Mouse (Mus musculus): Measurements from ENCODE around the gene Hist1h3a. TPM values are rescaled to one million over a fixed set of nuclear protein-coding genes. Genes with fewer than 3 reads are reported as not detected.
"Not testable (repeated sequence)": the region's sequence is repeated elsewhere in the genome, so short reads cannot be mapped to it uniquely, and the experiment has no call there.

Hist1h3a gene
- polyA plus RNA-seq, 1 experiment from 2014 or later, result 1.2 TPM

- 14% methylated on average over 1 of the region's 1 CpGs for WGBS
- Histone ChIP-seq H3K4me1 (ENCODE audit: control insufficient read depth, insufficient read depth, low read depth, low read length) (no peaks in the 10 kb centered on the region), H3K9me3 (ENCODE audit: control insufficient read depth, low read length) (no peaks in the 10 kb centered on the region), H3K9ac (ENCODE audit: low read depth, low read length) (no peak overlapping the region), H3K27me3 (replicated peaks; ENCODE audit: control insufficient read depth, insufficient read depth, low read length) (no peaks in the 10 kb centered on the region), H3K36me3 (ENCODE audit: control insufficient read depth, insufficient read depth, low read length) (no peaks in the 10 kb centered on the region), H3K4me3 (ENCODE audit: low read length) (no peak overlapping the region), H3K4me2 (ENCODE audit: low read length) (no peak overlapping the region), H3K27ac (ENCODE audit: low read depth, low read length) (no peak overlapping the region)
- no peak for ATAC-seq
Measured at GRCm38 (mm10) chr13:23725213-23725612, 37.0 kb downstream of the Hist1h3a start.

- H3K4me2 ChIP-seq (ENCODE audit: low read length), result no peak overlapping the region
- H3K9ac ChIP-seq (ENCODE audit: low read depth, low read length), result no peak overlapping the region
- H3K4me3 ChIP-seq (ENCODE audit: low read length), result no peak overlapping the region
- no peaks in the 10 kb centered on the region for H3K36me3 ChIP-seq (ENCODE audit: control insufficient read depth, insufficient read depth, low read length)
- no peak for ATAC-seq
- H3K4me1 ChIP-seq (ENCODE audit: control insufficient read depth, insufficient read depth, low read depth, low read length), result no peaks in the 10 kb centered on the region
- H3K27me3 ChIP-seq (replicated peaks; ENCODE audit: control insufficient read depth, insufficient read depth, low read length), result no peaks in the 10 kb centered on the region
- 78% methylated on average over 4 of the region's 4 CpGs for WGBS
- H3K9me3 ChIP-seq (ENCODE audit: control insufficient read depth, low read length), result no peaks in the 10 kb centered on the region
- H3K27ac ChIP-seq (ENCODE audit: low read depth, low read length), result no peak overlapping the region
Measured at GRCm38 (mm10) chr13:23724239-23724638, 37.9 kb downstream of the Hist1h3a start.

GRCm38 (mm10) chr13:23717593-23718245 is 44.5 kb downstream of the Hist1h3a start:
- not testable (repeated sequence) for H3K27me3 ChIP-seq (replicated peaks; ENCODE audit: control insufficient read depth, insufficient read depth, low read length); H3K36me3 ChIP-seq (ENCODE audit: control insufficient read depth, insufficient read depth, low read length); ATAC-seq; H3K9me3 ChIP-seq (ENCODE audit: control insufficient read depth, low read length); H3K9ac ChIP-seq (ENCODE audit: low read depth, low read length); H3K27ac ChIP-seq (ENCODE audit: low read depth, low read length); H3K4me1 ChIP-seq (ENCODE audit: control insufficient read depth, insufficient read depth, low read depth, low read length); H3K4me3 ChIP-seq (ENCODE audit: low read length); H3K4me2 ChIP-seq (ENCODE audit: low read length)
- WGBS, result 11% methylated on average over 2 of the region's 2 CpGs

- H3K9me3 ChIP-seq (ENCODE audit: control insufficient read depth, low read length), result no peaks in the 10 kb centered on the region
- no peak overlapping the region for H3K4me3 ChIP-seq (ENCODE audit: low read length)
- H3K27me3 ChIP-seq (replicated peaks; ENCODE audit: control insufficient read depth, insufficient read depth, low read length), result no peaks in the 10 kb centered on the region
- H3K9ac ChIP-seq (ENCODE audit: low read depth, low read length), result no peak overlapping the region
- no peak overlapping the region for H3K4me2 ChIP-seq (ENCODE audit: low read length)
- no peaks in the 10 kb centered on the region for H3K36me3 ChIP-seq (ENCODE audit: control insufficient read depth, insufficient read depth, low read length)
- WGBS, result 56% methylated on average over 11 of the region's 11 CpGs
- ATAC-seq, result no peak
- no peaks in the 10 kb centered on the region for H3K4me1 ChIP-seq (ENCODE audit: control insufficient read depth, insufficient read depth, low read depth, low read length)
- H3K27ac ChIP-seq (ENCODE audit: low read depth, low read length), result no peak overlapping the region
Measured at GRCm38 (mm10) chr13:23717176-23717575, 45.0 kb downstream of the Hist1h3a start.

- Histone ChIP-seq H3K4me2 (ENCODE audit: low read length) (no peak overlapping the region), H3K36me3 (ENCODE audit: control insufficient read depth, insufficient read depth, low read length) (no peaks in the 10 kb centered on the region), H3K9ac (ENCODE audit: low read depth, low read length) (no peak overlapping the region), H3K4me3 (ENCODE audit: low read length) (no peak overlapping the region), H3K27me3 (replicated peaks; ENCODE audit: control insufficient read depth, insufficient read depth, low read length) (no peaks in the 10 kb centered on the region), H3K4me1 (ENCODE audit: control insufficient read depth, insufficient read depth, low read depth, low read length) (no peaks in the 10 kb centered on the region), H3K27ac (ENCODE audit: low read depth, low read length) (no peak overlapping the region), H3K9me3 (ENCODE audit: control insufficient read depth, low read length) (no peaks in the 10 kb centered on the region)
- 88% methylated on average over 5 of the region's 5 CpGs for WGBS
- no peak for ATAC-seq
Measured at GRCm38 (mm10) chr13:23716261-23717042, 45.7 kb downstream of the Hist1h3a start.

Small RNA genes lying within 50 kb of the gene (microRNA-seq; reads per million reads assigned to microRNA genes)
- not detected for gene Gm44314
- not detected for gene Gm44484

Other genes with a start within 250 kb of the Hist1h3a start
- 2.6 and 2.7 TPM in 2 replicates for gene Hist1h4h, start 231.3 kb downstream of the Hist1h3a start, polyA plus RNA-seq (2015; fragmentation: Nextera tagmentation; extraction: Ambion mirVana)
- gene Hist1h2af, start 228.5 kb downstream of the Hist1h3a start, polyA plus RNA-seq (2015; fragmentation: Nextera tagmentation; extraction: Ambion mirVana), result not detected in 2 replicates
- gene Hist1h3g, start 227.0 kb downstream of the Hist1h3a start, polyA plus RNA-seq (2015; fragmentation: Nextera tagmentation; extraction: Ambion mirVana), result 0.66 TPM in 1 of 2 replicates, not detected in the other
- 0.16 and 0.29 TPM in 2 replicates for gene Hist1h2bh, start 219.0 kb downstream of the Hist1h3a start, polyA plus RNA-seq (2015; fragmentation: Nextera tagmentation; extraction: Ambion mirVana)
- gene Hist1h3f, start 218.3 kb downstream of the Hist1h3a start, polyA plus RNA-seq (2015; fragmentation: Nextera tagmentation; extraction: Ambion mirVana), result not detected in 2 replicates
- gene Hist1h4f, start 210.7 kb downstream of the Hist1h3a start, polyA plus RNA-seq (2015; fragmentation: Nextera tagmentation; extraction: Ambion mirVana), result 0.59 TPM in 1 of 2 replicates, not detected in the other
- gene Hist1h1d, start 209.1 kb downstream of the Hist1h3a start, polyA plus RNA-seq (2015; fragmentation: Nextera tagmentation; extraction: Ambion mirVana), result 0.07 and 0.10 TPM in 2 replicates
- 0.85 and 0.97 TPM in 2 replicates for gene Hist1h3e, start 200.0 kb downstream of the Hist1h3a start, polyA plus RNA-seq (2015; fragmentation: Nextera tagmentation; extraction: Ambion mirVana)
- gene Hist1h2ae, start 191.2 kb downstream of the Hist1h3a start, polyA plus RNA-seq (2015; fragmentation: Nextera tagmentation; extraction: Ambion mirVana), result 9.4 and 14.5 TPM in 2 replicates
- 0.79 and 1.4 TPM in 2 replicates for gene Hist1h2bg, start 191.0 kb downstream of the Hist1h3a start, polyA plus RNA-seq (2015; fragmentation: Nextera tagmentation; extraction: Ambion mirVana)
- 0.44 and 0.67 TPM in 2 replicates for gene Hist1h2bf, start 188.2 kb downstream of the Hist1h3a start, polyA plus RNA-seq (2015; fragmentation: Nextera tagmentation; extraction: Ambion mirVana)
- gene Hist1h2ad, start 188.0 kb downstream of the Hist1h3a start, polyA plus RNA-seq (2015; fragmentation: Nextera tagmentation; extraction: Ambion mirVana), result 0.57 and 1.3 TPM in 2 replicates
- 0.85 and 1.3 TPM in 2 replicates for gene Hist1h3d, start 186.6 kb downstream of the Hist1h3a start, polyA plus RNA-seq (2015; fragmentation: Nextera tagmentation; extraction: Ambion mirVana)
- gene Hist1h4d, start 180.8 kb downstream of the Hist1h3a start, polyA plus RNA-seq (2015; fragmentation: Nextera tagmentation; extraction: Ambion mirVana), result 27.6 and 30.0 TPM in 2 replicates
- gene Hist1h2be, start 141.3 kb downstream of the Hist1h3a start, polyA plus RNA-seq (2015; fragmentation: Nextera tagmentation; extraction: Ambion mirVana), result 1.0 and 1.1 TPM in 2 replicates
- gene Hist1h1e, start 139.8 kb downstream of the Hist1h3a start, polyA plus RNA-seq (2015; fragmentation: Nextera tagmentation; extraction: Ambion mirVana), result 4.0 and 5.0 TPM in 2 replicates
- gene Hist1h2ac, start 78.4 kb downstream of the Hist1h3a start, polyA plus RNA-seq (2015; fragmentation: Nextera tagmentation; extraction: Ambion mirVana), result 0.26 and 0.30 TPM in 2 replicates
- 20.4 and 24.8 TPM in 2 replicates for gene Hist1h2bc, start 78.2 kb downstream of the Hist1h3a start, polyA plus RNA-seq (2015; fragmentation: Nextera tagmentation; extraction: Ambion mirVana)
- not detected in 2 replicates for gene Hist1h1t, start 66.6 kb downstream of the Hist1h3a start, polyA plus RNA-seq (2015; fragmentation: Nextera tagmentation; extraction: Ambion mirVana)
- gene Hist1h4c, start 63.9 kb downstream of the Hist1h3a start, polyA plus RNA-seq (2015; fragmentation: Nextera tagmentation; extraction: Ambion mirVana), result 2.0 and 2.5 TPM in 2 replicates
- gene Hfe, start 51.5 kb downstream of the Hist1h3a start, polyA plus RNA-seq (2015; fragmentation: Nextera tagmentation; extraction: Ambion mirVana), result 5.4 and 6.7 TPM in 2 replicates
- gene Hist1h1c, start 23.6 kb downstream of the Hist1h3a start, polyA plus RNA-seq (2015; fragmentation: Nextera tagmentation; extraction: Ambion mirVana), result 8.6 and 10.8 TPM in 2 replicates
- 0.70 and 1.2 TPM in 2 replicates for gene Hist1h3c, start 16.8 kb downstream of the Hist1h3a start, polyA plus RNA-seq (2015; fragmentation: Nextera tagmentation; extraction: Ambion mirVana)
- 0.49 and 0.66 TPM in 2 replicates for gene Hist1h2bb, start 15.7 kb downstream of the Hist1h3a start, polyA plus RNA-seq (2015; fragmentation: Nextera tagmentation; extraction: Ambion mirVana)
- gene Hist1h2ab, start 11.3 kb downstream of the Hist1h3a start, polyA plus RNA-seq (2015; fragmentation: Nextera tagmentation; extraction: Ambion mirVana), result 3.7 and 6.8 TPM in 2 replicates
- 1.7 and 2.7 TPM in 2 replicates for gene Hist1h3b, start 10.1 kb downstream of the Hist1h3a start, polyA plus RNA-seq (2015; fragmentation: Nextera tagmentation; extraction: Ambion mirVana)
- 1.1 TPM in 1 of 2 replicates, not detected in the other for gene Hist1h4b, start 5.4 kb downstream of the Hist1h3a start, polyA plus RNA-seq (2015; fragmentation: Nextera tagmentation; extraction: Ambion mirVana)
- gene Hist1h4a, start 1.2 kb downstream of the Hist1h3a start, polyA plus RNA-seq (2015; fragmentation: Nextera tagmentation; extraction: Ambion mirVana), result not detected in 2 replicates
- 0.44 TPM in 1 of 2 replicates, not detected in the other for gene Hist1h1a, start 1.3 kb upstream of the Hist1h3a start, polyA plus RNA-seq (2015; fragmentation: Nextera tagmentation; extraction: Ambion mirVana)
- gene Trim38, start 7.5 kb upstream of the Hist1h3a start, polyA plus RNA-seq (2015; fragmentation: Nextera tagmentation; extraction: Ambion mirVana), result 0.07 TPM in 1 of 2 replicates, not detected in the other
- not detected in 2 replicates for gene Slc17a2, start 44.6 kb upstream of the Hist1h3a start, polyA plus RNA-seq (2015; fragmentation: Nextera tagmentation; extraction: Ambion mirVana)
- gene Slc17a3, start 77.0 kb upstream of the Hist1h3a start, polyA plus RNA-seq (2015; fragmentation: Nextera tagmentation; extraction: Ambion mirVana), result not detected in 2 replicates
- gene Slc17a1, start 105.4 kb upstream of the Hist1h3a start, polyA plus RNA-seq (2015; fragmentation: Nextera tagmentation; extraction: Ambion mirVana), result not detected in 2 replicates
- gene Slc17a4, start 152.6 kb upstream of the Hist1h3a start, polyA plus RNA-seq (2015; fragmentation: Nextera tagmentation; extraction: Ambion mirVana), result not detected in 2 replicates
- gene Hist1h2ba, start 171.8 kb upstream of the Hist1h3a start, polyA plus RNA-seq (2015; fragmentation: Nextera tagmentation; extraction: Ambion mirVana), result not detected in 2 replicates
- not detected in 2 replicates for gene Hist1h2aa, start 172.1 kb upstream of the Hist1h3a start, polyA plus RNA-seq (2015; fragmentation: Nextera tagmentation; extraction: Ambion mirVana)
- gene Scgn, start 228.8 kb upstream of the Hist1h3a start, polyA plus RNA-seq (2015; fragmentation: Nextera tagmentation; extraction: Ambion mirVana), result 0.68 and 1.7 TPM in 2 replicates